Mouse (Mus musculus): Measurements from ENCODE around the gene Samm50. TPM values are rescaled to one million over a fixed set of nuclear protein-coding genes. Genes with fewer than 3 reads are reported as not detected.

The Samm50 gene
- polyA plus RNA-seq, 1 experiment from 2014 or later = 59.9 TPM

GRCm38 (mm10) chr15:84186196-84186595, 5.8 kb upstream of the Samm50 start:
- 54% methylated on average over 4 of the region's 4 CpGs for WGBS
- no peak for DNase-seq (ENCODE audit: low spot score)
- Histone ChIP-seq H3K9me3 (ENCODE audit: low read length) (no peaks in the 10 kb centered on the region), H3K9ac (replicated peaks; ENCODE audit: low read depth) (no peak overlapping the region), H3K36me3 (ENCODE audit: insufficient read depth, low read length) (no peaks in the 10 kb centered on the region), H3K4me1 (ENCODE audit: insufficient read depth, low read depth, low read length) (no peaks in the 10 kb centered on the region), H3K4me3 (ENCODE audit: low read depth, low read length) (no peak overlapping the region), H3K27me3 (replicated peaks; ENCODE audit: insufficient read depth, low read length) (no peaks in the 10 kb centered on the region), H3K27ac (ENCODE audit: low read length) (no peak overlapping the region), H3K4me2 (replicated peaks; ENCODE audit: low read depth, low read length) (no peak overlapping the region)
- no peak for ATAC-seq
- TF ChIP-seq CTCF (IDR thresholded peaks at IDR 0.05) (no peak), EP300 (IDR thresholded peaks at IDR 0.05) (no peak)

GRCm38 (mm10) chr15:84188887-84189530, 3.0 kb upstream of the Samm50 start:
- DNase-seq (ENCODE audit: low spot score) (no peak), ATAC-seq (no peak)
- Histone ChIP-seq H3K4me1 (ENCODE audit: insufficient read depth, low read depth, low read length) (no peaks in the 10 kb centered on the region), H3K9me3 (ENCODE audit: low read length) (no peaks in the 10 kb centered on the region), H3K9ac (replicated peaks; ENCODE audit: low read depth) (no peak overlapping the region), H3K36me3 (ENCODE audit: insufficient read depth, low read length) (no peaks in the 10 kb centered on the region), H3K27me3 (replicated peaks; ENCODE audit: insufficient read depth, low read length) (no peaks in the 10 kb centered on the region), H3K4me3 (ENCODE audit: low read depth, low read length) (no peak overlapping the region), H3K4me2 (replicated peaks; ENCODE audit: low read depth, low read length) (no peak overlapping the region), H3K27ac (ENCODE audit: low read length) (no peak overlapping the region)
- 44% methylated on average over 2 of the region's 2 CpGs for WGBS
- TF ChIP-seq CTCF (IDR thresholded peaks at IDR 0.05) (no peak), EP300 (IDR thresholded peaks at IDR 0.05) (no peak)

GRCm38 (mm10) chr15:84189881-84190280, 2.2 kb upstream of the Samm50 start:
- Histone ChIP-seq H3K27me3 (replicated peaks; ENCODE audit: insufficient read depth, low read length) (no peaks in the 10 kb centered on the region), H3K4me3 (ENCODE audit: low read depth, low read length) (no peak overlapping the region), H3K9me3 (ENCODE audit: low read length) (no peaks in the 10 kb centered on the region), H3K27ac (ENCODE audit: low read length) (no peak overlapping the region), H3K9ac (replicated peaks; ENCODE audit: low read depth) (no peak overlapping the region), H3K36me3 (ENCODE audit: insufficient read depth, low read length) (no peaks in the 10 kb centered on the region), H3K4me1 (ENCODE audit: insufficient read depth, low read depth, low read length) (no peaks in the 10 kb centered on the region), H3K4me2 (replicated peaks; ENCODE audit: low read depth, low read length) (no peak overlapping the region)
- 36% methylated on average over 3 of the region's 3 CpGs for WGBS
- ATAC-seq = no peak
- TF ChIP-seq CTCF (IDR thresholded peaks at IDR 0.05) (no peak), EP300 (IDR thresholded peaks at IDR 0.05) (no peak)
- DNase-seq (ENCODE audit: low spot score) = peak; percentile 35

- TF ChIP-seq CTCF (IDR thresholded peaks at IDR 0.05) (no peak), EP300 (IDR thresholded peaks at IDR 0.05) (no peak)
- Histone ChIP-seq H3K9me3 (ENCODE audit: low read length) (no peaks in the 10 kb centered on the region), H3K27me3 (replicated peaks; ENCODE audit: insufficient read depth, low read length) (no peaks in the 10 kb centered on the region), H3K36me3 (ENCODE audit: insufficient read depth, low read length) (0 out of 2 replicates have a peak, but pooled peaks cover 10% of the 10 kb centered on the region), H3K4me2 (replicated peaks; ENCODE audit: low read depth, low read length) (peak overlapping the region; percentile 53), H3K27ac (ENCODE audit: low read length) (peak overlapping the region; percentile 91), H3K9ac (replicated peaks; ENCODE audit: low read depth) (peak overlapping the region; percentile 75), H3K4me1 (ENCODE audit: insufficient read depth, low read depth, low read length) (no peaks in the 10 kb centered on the region), H3K4me3 (ENCODE audit: low read depth, low read length) (peak overlapping the region; percentile 82)
- ATAC-seq (peak; percentile 9; the same call in 1 of the 2 replicates), DNase-seq (ENCODE audit: low spot score) (no peak)
- WGBS = 2% methylated on average over 9 of the region's 9 CpGs
Measured at GRCm38 (mm10) chr15:84191724-84192057, 350 bp upstream of the Samm50 start.

GRCm38 (mm10) chr15:84196486-84197165, 4.6 kb downstream of the Samm50 start:
- 76% methylated on average over 8 of the region's 8 CpGs for WGBS
- DNase-seq (ENCODE audit: low spot score) (no peak), ATAC-seq (no peak)
- Histone ChIP-seq H3K27ac (ENCODE audit: low read length) (no peak overlapping the region), H3K9me3 (ENCODE audit: low read length) (no peaks in the 10 kb centered on the region), H3K4me2 (replicated peaks; ENCODE audit: low read depth, low read length) (no peak overlapping the region), H3K4me3 (ENCODE audit: low read depth, low read length) (no peak overlapping the region), H3K36me3 (ENCODE audit: insufficient read depth, low read length) (peaks cover 57% of the 10 kb centered on the region), H3K4me1 (ENCODE audit: insufficient read depth, low read depth, low read length) (no peaks in the 10 kb centered on the region), H3K27me3 (replicated peaks; ENCODE audit: insufficient read depth, low read length) (no peaks in the 10 kb centered on the region), H3K9ac (replicated peaks; ENCODE audit: low read depth) (no peak overlapping the region)
- TF ChIP-seq CTCF (IDR thresholded peaks at IDR 0.05) (no peak), EP300 (IDR thresholded peaks at IDR 0.05) (no peak)

GRCm38 (mm10) chr15:84207327-84207726, 15.3 kb downstream of the Samm50 start:
- no peak overlapping the region for H3K9ac ChIP-seq (replicated peaks; ENCODE audit: low read depth)
- ATAC-seq (no peak), DNase-seq (ENCODE audit: low spot score) (no peak)
- H3K4me1 ChIP-seq (ENCODE audit: insufficient read depth, low read depth, low read length) = no peaks in the 10 kb centered on the region
- TF ChIP-seq CTCF (IDR thresholded peaks at IDR 0.05) (no peak), EP300 (IDR thresholded peaks at IDR 0.05) (no peak)
- no peaks in the 10 kb centered on the region for H3K9me3 ChIP-seq (ENCODE audit: low read length)
- H3K36me3 ChIP-seq (ENCODE audit: insufficient read depth, low read length) = peaks cover 10% of the 10 kb centered on the region; the same call in 1 of the 2 replicates
- no peak overlapping the region for H3K4me3 ChIP-seq (ENCODE audit: low read depth, low read length)
- no peaks in the 10 kb centered on the region for H3K27me3 ChIP-seq (replicated peaks; ENCODE audit: insufficient read depth, low read length)
- H3K27ac ChIP-seq (ENCODE audit: low read length) = no peak overlapping the region
- 93% methylated on average over 4 of the region's 4 CpGs for WGBS
- H3K4me2 ChIP-seq (replicated peaks; ENCODE audit: low read depth, low read length) = no peak overlapping the region
